Mouse (Mus musculus) heart, embryonic 14.5 days (tissue): ENCODE measurements around the gene Syp. TPM values are rescaled to one million over a fixed set of nuclear protein-coding genes. Genes with fewer than 3 reads are reported as not detected.
A peak's percentile ranks its signal among the peaks of the same experiment; 100 is the strongest.

Experiments
- ATAC-seq: fragments of 200-750 bp; cut with Nextera tagmentation; 2 replicates; pipeline ENCODE4 v1.8.0; 2017; ENCODE audit warnings: low read depth, moderate TSS enrichment; ENCODE audit not compliant: insufficient number of reproducible peaks, insufficient read depth, low FRiP score
- H3K27ac ChIP-seq, 2 experiments: fragments of 200-500 bp in 1 of 2; fragments of 300-500 bp in 1 of 2; sonication (generic) in 1 of 2; replicated peaks in 1 of 2; 2 replicates each; pipeline ENCODE4 v1.5.1; 2012 to 2014; ENCODE audit warnings: low read depth in 2 of 2, low read length in 2 of 2, control low read depth in 1 of 2, mild to moderate bottlenecking in 1 of 2, mixed read lengths in 1 of 2; ENCODE audit not compliant: control insufficient read depth in 1 of 2, insufficient read depth in 1 of 2
- H3K27me3 ChIP-seq: fragments of 300-500 bp; sonication (generic); 2 replicates; pipeline ENCODE4 v1.6.1; 2014; ENCODE audit warnings: mild to moderate bottlenecking, low read length, control low read depth; ENCODE audit not compliant: control insufficient read depth, insufficient read depth
- H3K36me3 ChIP-seq: fragments of 300-500 bp; sonication (generic); 2 replicates; pipeline ENCODE4 v1.6.1; 2014; ENCODE audit warnings: mild to moderate bottlenecking, control low read depth, low read length, mixed read lengths; ENCODE audit not compliant: control insufficient read depth, insufficient read depth
- H3K4me1 ChIP-seq, 2 experiments: fragments of 200-500 bp in 1 of 2; fragments of 300-500 bp in 1 of 2; sonication (generic) in 1 of 2; 2 replicates each; pipeline ENCODE4 v1.6.1; 2012 to 2014; ENCODE audit warnings: low read length in 2 of 2, control low read depth in 1 of 2, mixed read lengths in 1 of 2; ENCODE audit not compliant: control insufficient read depth in 2 of 2, insufficient read depth in 2 of 2
- H3K4me2 ChIP-seq: fragments of 300-500 bp; sonication (generic); 2 replicates; pipeline ENCODE4 v1.6.1; 2014; ENCODE audit warnings: mild to moderate bottlenecking, low read length
- H3K4me3 ChIP-seq, 2 experiments: fragments of 200-500 bp in 1 of 2; fragments of 300-500 bp in 1 of 2; sonication (generic) in 1 of 2; 2 replicates each; pipeline ENCODE4 v1.5.1; 2012 to 2014; ENCODE audit warnings: low read length in 2 of 2, mild to moderate bottlenecking in 2 of 2, control low read depth in 1 of 2, low read depth in 1 of 2, moderate library complexity in 1 of 2; ENCODE audit not compliant: control insufficient read depth in 1 of 2, insufficient read depth in 1 of 2
- H3K9ac ChIP-seq: fragments of 300-500 bp; sonication (generic); 2 replicates; pipeline ENCODE4 v1.6.1; 2014; ENCODE audit warnings: mild to moderate bottlenecking, low read length
- H3K9me3 ChIP-seq: fragments of 300-500 bp; sonication (generic); 2 replicates; pipeline ENCODE4 v1.6.1; 2016; ENCODE audit warnings: low read length, control low read depth; ENCODE audit not compliant: control insufficient read depth
- WGBS: fragments of 180-500 bp; shearing (Covaris S2); extraction: QIAGEN DNeasy Blood & Tissue Kit; methylation state at CpG from one replicate; pipeline ENCODE4 v1.1.7; 2014; 5-methylcytosine and 5-hydroxymethylcytosine counted together
- polyA plus RNA-seq: library from polyadenylated mRNA; unstranded; fragments of >200 nt; fragmentation: Nextera tagmentation; extraction: Ambion mirVana; gene quantifications from 2 replicates; pipeline ENCODE4 v1.2.1, GENCODE M21; 2014

Syp gene
- polyA plus RNA-seq, 1 experiment from 2014 or later = 2.0 TPM

DNA sequence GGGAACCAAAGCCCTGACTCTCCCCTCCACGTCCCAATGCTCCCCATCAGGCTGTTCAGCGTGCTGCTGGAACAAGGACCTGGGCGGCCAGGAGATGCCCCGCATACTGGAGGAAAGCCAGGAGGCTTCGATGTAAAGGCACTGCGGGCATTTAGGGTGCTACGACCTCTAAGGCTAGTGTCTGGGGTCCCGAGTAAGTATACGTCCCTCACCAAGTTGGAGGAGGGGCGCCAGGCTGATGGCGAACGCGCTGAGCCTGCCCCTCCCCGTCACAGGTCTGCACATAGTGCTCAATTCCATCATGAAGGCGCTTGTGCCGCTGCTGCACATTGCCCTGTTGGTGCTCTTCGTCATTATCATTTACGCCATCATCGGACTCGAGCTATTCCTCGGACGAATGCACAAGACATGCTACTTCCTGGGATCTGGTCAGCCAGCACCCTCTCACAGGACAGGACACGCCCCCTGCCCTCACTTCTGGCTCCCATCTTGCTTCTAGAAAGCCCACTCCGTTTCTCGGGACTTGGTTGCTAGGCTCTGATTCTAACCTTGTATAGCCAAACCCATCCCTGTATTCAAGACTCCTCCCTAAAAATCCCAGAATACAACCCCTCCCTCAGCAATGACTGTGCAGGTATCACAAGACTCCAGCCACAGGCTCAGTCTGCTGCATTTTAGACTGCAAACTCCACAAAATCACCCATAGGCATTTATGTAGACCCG lies 27.6 kb upstream of the Syp start:
- WGBS = 20% methylated on average over 26 of the region's 26 CpGs
- Histone ChIP-seq H3K27ac (no peak overlapping the region), H3K4me1 (no peaks in the 10 kb centered on the region), H3K4me3 (peak overlapping the region; percentile 35 to 48), H3K9ac (peak overlapping the region; percentile 21; the same call in 1 of the 2 replicates), H3K4me2 (peak overlapping the region; percentile 74), H3K9me3 (no peaks in the 10 kb centered on the region), H3K36me3 (no peaks in the 10 kb centered on the region), H3K27me3 (no peaks in the 10 kb centered on the region; the same call in 1 of the 2 replicates)
- no peak for ATAC-seq

- no peak overlapping the region for H3K27ac ChIP-seq
- no peaks in the 10 kb centered on the region for H3K27me3 ChIP-seq
- no peak for ATAC-seq
- 71% methylated on average over 12 of the region's 12 CpGs for WGBS
- H3K4me2 ChIP-seq = no peak overlapping the region
- no peaks in the 10 kb centered on the region for H3K36me3 ChIP-seq
- H3K4me3 ChIP-seq = no peak overlapping the region
- no peaks in the 10 kb centered on the region for H3K9me3 ChIP-seq
- no peaks in the 10 kb centered on the region for H3K4me1 ChIP-seq
- H3K9ac ChIP-seq = no peak overlapping the region
Observed at GRCm38 (mm10) chrX:7617889-7618551, 20.3 kb upstream of the Syp start.

DNA sequence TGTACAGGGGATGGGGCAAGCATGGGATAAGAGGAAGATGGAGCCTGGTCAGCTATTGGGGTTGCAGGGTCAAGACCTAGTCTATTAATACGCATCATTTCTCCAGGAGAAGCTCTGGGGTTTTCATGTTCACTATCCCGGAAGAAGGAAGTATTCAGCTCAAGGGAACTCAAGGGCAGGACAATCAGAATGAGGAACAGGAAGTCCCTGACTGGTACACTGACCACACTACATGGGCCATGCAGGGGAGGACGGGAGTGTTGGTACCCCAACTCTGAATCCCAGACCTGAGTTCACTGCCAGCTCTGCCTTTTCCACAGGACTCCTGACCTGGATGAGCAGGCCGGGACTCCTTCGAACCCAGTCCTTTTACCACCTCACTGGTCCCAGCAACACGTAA lies 5.7 kb upstream of the Syp start:
- 86% methylated on average over 6 of the region's 6 CpGs for WGBS
- no peak overlapping the region for H3K4me2 ChIP-seq
- no peak for ATAC-seq

DNA sequence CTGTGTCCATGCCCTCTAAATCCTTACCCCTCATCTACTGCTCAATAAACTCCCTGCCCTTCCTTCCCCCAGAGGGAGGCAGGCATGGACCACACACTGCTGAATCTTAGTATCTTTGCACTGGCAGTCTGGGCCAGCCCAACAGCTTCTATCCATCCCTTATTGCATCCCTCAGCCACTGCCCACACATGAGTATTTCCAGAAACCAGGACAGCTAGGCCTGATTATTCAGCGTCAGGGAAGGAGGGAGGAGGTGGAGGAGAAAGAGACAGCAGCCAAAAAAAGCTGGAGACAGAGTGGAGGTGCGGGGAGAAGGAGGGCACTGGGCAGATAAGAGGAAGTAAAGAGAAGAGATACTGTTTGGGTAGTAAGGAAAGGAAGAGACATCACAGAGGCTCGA lies 3.2 kb upstream of the Syp start:
- no peak for ATAC-seq
- WGBS = 51% methylated on average over 3 of the region's 3 CpGs
- no peak overlapping the region for H3K27ac ChIP-seq
- H3K36me3 ChIP-seq = no peaks in the 10 kb centered on the region
- H3K4me3 ChIP-seq = no peak overlapping the region
- no peaks in the 10 kb centered on the region; the same call in 1 of the 2 replicates for H3K27me3 ChIP-seq
- H3K4me1 ChIP-seq = no peaks in the 10 kb centered on the region
- H3K9ac ChIP-seq = no peak overlapping the region
- no peak overlapping the region for H3K4me2 ChIP-seq
- H3K9me3 ChIP-seq = no peaks in the 10 kb centered on the region

More for the DNA sequence above, 5.7 kb upstream of the Syp start:
- H3K36me3 ChIP-seq = no peaks in the 10 kb centered on the region
- H3K9me3 ChIP-seq = no peaks in the 10 kb centered on the region
- no peaks in the 10 kb centered on the region for H3K4me1 ChIP-seq
- no peaks in the 10 kb centered on the region for H3K27me3 ChIP-seq
- H3K27ac ChIP-seq = no peak overlapping the region
- H3K4me3 ChIP-seq = no peak overlapping the region
- H3K9ac ChIP-seq = no peak overlapping the region

DNA sequence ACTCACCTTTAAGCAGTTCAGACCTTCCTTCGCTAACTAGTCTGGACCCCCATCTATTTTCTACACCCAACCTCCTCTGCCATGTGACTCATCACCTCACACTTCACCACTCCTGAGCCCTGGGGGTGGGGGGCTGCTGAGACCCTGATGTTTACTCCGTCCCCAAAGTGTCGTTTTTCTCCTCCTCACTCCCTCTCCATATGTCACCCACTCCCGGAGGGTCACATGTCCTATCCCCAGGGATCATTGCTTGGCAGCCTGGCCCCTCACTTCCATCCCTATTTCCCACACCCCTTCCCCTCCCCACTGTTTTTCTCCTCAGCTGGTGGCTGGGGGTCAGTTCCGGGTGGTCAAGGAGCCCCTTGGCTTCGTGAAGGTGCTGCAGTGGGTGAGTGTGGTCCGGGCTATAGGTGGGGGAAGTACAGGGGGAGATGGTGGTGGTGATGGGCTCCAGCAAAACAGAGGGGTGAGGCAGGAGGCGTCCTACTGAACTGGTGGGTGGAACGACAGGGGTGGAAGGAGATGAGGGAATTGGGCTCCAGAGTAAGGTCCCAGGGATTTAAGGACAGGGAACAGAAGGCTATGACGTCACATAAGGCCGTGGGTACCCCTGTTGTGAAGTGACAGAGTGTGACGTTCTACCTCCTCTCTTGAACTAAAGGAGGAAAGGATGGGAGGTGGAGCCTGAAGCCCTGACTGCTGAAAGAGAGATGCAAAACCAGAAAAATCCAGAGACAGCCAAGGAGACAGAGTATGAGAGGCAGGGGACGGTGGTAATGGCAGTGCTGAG lies 1.5 kb downstream of the Syp start:
- Histone ChIP-seq H3K4me1 (no peaks in the 10 kb centered on the region), H3K27me3 (no peaks in the 10 kb centered on the region; the same call in 1 of the 2 replicates), H3K9me3 (no peaks in the 10 kb centered on the region), H3K4me3 (no peak overlapping the region), H3K36me3 (no peaks in the 10 kb centered on the region), H3K4me2 (no peak overlapping the region), H3K27ac (no peak overlapping the region), H3K9ac (no peak overlapping the region)
- 33% methylated on average over 13 of the region's 13 CpGs for WGBS
- no peak for ATAC-seq

GRCm38 (mm10) chrX:7640785-7641184 lies 2.5 kb downstream of the Syp start:
- no peak overlapping the region for H3K4me3 ChIP-seq
- no peak for ATAC-seq
- 38% methylated on average over 11 of the region's 12 CpGs for WGBS
- no peak overlapping the region for H3K9ac ChIP-seq
- no peaks in the 10 kb centered on the region for H3K9me3 ChIP-seq
- no peaks in the 10 kb centered on the region; the same call in 1 of the 2 replicates for H3K27me3 ChIP-seq
- no peaks in the 10 kb centered on the region for H3K4me1 ChIP-seq
- H3K27ac ChIP-seq = no peak overlapping the region
- H3K36me3 ChIP-seq = no peaks in the 10 kb centered on the region
- H3K4me2 ChIP-seq = no peak overlapping the region

DNA sequence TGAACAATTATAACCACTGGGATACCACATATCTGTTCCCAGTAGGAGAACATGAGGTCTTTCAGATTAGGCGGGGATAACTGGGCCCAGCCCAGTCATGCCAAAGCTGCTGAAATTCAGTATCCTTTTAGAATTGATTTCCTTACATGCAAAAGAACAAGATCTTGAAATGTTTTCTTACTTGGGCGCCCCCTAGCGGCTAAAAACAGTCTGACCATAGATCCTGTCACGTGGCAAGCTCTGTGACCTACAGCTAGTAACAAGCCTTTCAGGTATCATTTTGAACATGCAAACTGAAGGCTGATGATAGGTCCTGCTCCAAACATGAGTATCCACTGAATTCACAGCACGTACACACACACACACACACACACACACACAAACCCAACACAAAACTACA lies 7.1 kb downstream of the Syp start:
- Histone ChIP-seq H3K4me3 (no peak overlapping the region), H3K9ac (no peak overlapping the region), H3K27me3 (no peaks in the 10 kb centered on the region), H3K27ac (no peak overlapping the region), H3K36me3 (no peaks in the 10 kb centered on the region), H3K4me1 (no peaks in the 10 kb centered on the region; a peak in 1 of 4 replicates), H3K9me3 (no peaks in the 10 kb centered on the region), H3K4me2 (no peak overlapping the region)
- no peak for ATAC-seq
- 13% methylated on average over 5 of the region's 5 CpGs for WGBS
